Comparison of ENCODE assay signal across 8 mouse cellular contexts in genomic region chr15:82963556-82964156, GRCm38 (mm10). TPM values are rescaled to one million over a fixed set of nuclear protein-coding genes. Genes with fewer than 3 reads are reported as not detected.
DNase-seq lines count a peak whose midpoint lies in the region; ATAC-seq and TF ChIP-seq lines count a peak whose summit lies in the region.

No protein-coding gene starts in this region.

- H3K9me3 ChIP-seq in lung, embryonic 16.5 days (ENCODE audit: control insufficient read depth, low read length): no peaks in the 10 kb centered on the region
- no peaks in the 10 kb centered on the region for H3K9me3 ChIP-seq in hindbrain, embryonic 16.5 days (ENCODE audit: control insufficient read depth, low read length)
- H3K9me3 ChIP-seq in midbrain, postnatal 0 days (ENCODE audit: low read length): no peaks in the 10 kb centered on the region

- H3K4me2 ChIP-seq in lung, embryonic 16.5 days (ENCODE audit: low read depth, low read length): peak overlapping the region; percentile 83
- H3K4me2 ChIP-seq in hindbrain, embryonic 16.5 days (ENCODE audit: low read length): peak overlapping the region; percentile 75
- H3K4me2 ChIP-seq in midbrain, postnatal 0 days (ENCODE audit: low read depth, low read length, poor library complexity, severe bottlenecking): peak overlapping the region; percentile 77

- intact Hi-C loops in left cerebral cortex, postnatal 36 days (cut with DNase I): loop anchor here (10.0 kb wide), 1 partner anchor 71 kb away; the partner anchor contains the start of gene Nfam1

- peak overlapping the region; percentile 76 for H3K9ac ChIP-seq in lung, embryonic 16.5 days (ENCODE audit: low read length)
- H3K9ac ChIP-seq in hindbrain, embryonic 16.5 days (ENCODE audit: low read depth, low read length): peak overlapping the region; percentile 80
- H3K9ac ChIP-seq in midbrain, postnatal 0 days (replicated peaks; ENCODE audit: low read length, poor library complexity, severe bottlenecking): peak overlapping the region; percentile 93

- H3K4me3 ChIP-seq in lung, embryonic 16.5 days (ENCODE audit: low read length): peak overlapping the region; percentile 63
- H3K4me3 ChIP-seq in embryonic fibroblast, embryonic 13.5 days (ENCODE audit: insufficient read depth, low read length): peak overlapping the region; percentile 8; the same call in 1 of the 2 replicates
- peak overlapping the region; percentile 69 for H3K4me3 ChIP-seq in hindbrain, embryonic 16.5 days (ENCODE audit: low read length)
- peak overlapping the region; percentile 62 for H3K4me3 ChIP-seq in midbrain, postnatal 0 days (ENCODE audit: low read depth, low read length)

- under 1% methylated on average over 19 of the region's 82 CpGs for WGBS in lung, embryonic 16.5 days
- 1% methylated on average over 23 of the region's 82 CpGs for WGBS in hindbrain, embryonic 16.5 days
- under 1% methylated on average over 41 of the region's 82 CpGs for WGBS in midbrain, postnatal 0 days

- H3K27ac ChIP-seq in lung, embryonic 16.5 days (ENCODE audit: low read length): peak overlapping the region; percentile 70; the same call in 1 of the 2 replicates
- H3K27ac ChIP-seq in embryonic fibroblast, embryonic 13.5 days (ENCODE audit: insufficient read depth, low read length): no peak overlapping the region
- peak overlapping the region; percentile 85 for H3K27ac ChIP-seq in hindbrain, embryonic 16.5 days (ENCODE audit: low read depth, low read length)
- H3K27ac ChIP-seq in midbrain, postnatal 0 days (ENCODE audit: low read depth, low read length): peak overlapping the region; percentile 91

- H3K36me3 ChIP-seq in lung, embryonic 16.5 days (ENCODE audit: control insufficient read depth, insufficient read depth, low read length): no peaks in the 10 kb centered on the region
- H3K36me3 ChIP-seq in hindbrain, embryonic 16.5 days (ENCODE audit: control insufficient read depth, insufficient read depth, low read length): no peaks in the 10 kb centered on the region
- H3K36me3 ChIP-seq in midbrain, postnatal 0 days (ENCODE audit: insufficient read depth, low read length): no peaks in the 10 kb centered on the region

- H3K4me1 ChIP-seq in lung, embryonic 16.5 days (replicated peaks; ENCODE audit: control insufficient read depth, insufficient read depth, low read length): peaks cover 43% of the 10 kb centered on the region
- H3K4me1 ChIP-seq in embryonic fibroblast, embryonic 13.5 days (ENCODE audit: control insufficient read depth, insufficient read depth, low read length): 0 out of 2 replicates have a peak, but pooled peaks cover under 1% of the 10 kb centered on the region
- H3K4me1 ChIP-seq in hindbrain, embryonic 16.5 days (ENCODE audit: control insufficient read depth, insufficient read depth, low read depth, low read length): peaks cover 60% of the 10 kb centered on the region
- peaks cover 35% of the 10 kb centered on the region for H3K4me1 ChIP-seq in midbrain, postnatal 0 days (ENCODE audit: insufficient read depth, low read length)

- ATAC-seq in lung, embryonic 16.5 days (ENCODE audit: low read depth): peak; percentile 71
- peak; percentile 7; the same call in 1 of the 2 replicates for ATAC-seq in hindbrain, embryonic 16.5 days
- ATAC-seq in midbrain, postnatal 0 days (ENCODE audit: low FRiP score): peak; percentile 4; the same call in 1 of the 2 replicates
- no peak; the same call in 1 of the 2 replicates for ATAC-seq in granulocyte monocyte progenitor cell, adult 5-6 weeks (replicated peaks; ENCODE audit: poor library complexity, severe bottlenecking)

- no peak for DNase-seq in lung, postnatal 25 days (ENCODE audit: low spot score)
- peak; percentile 44 for DNase-seq in midbrain, postnatal 0 days (ENCODE audit: low spot score)
- no peak for DNase-seq in urinary bladder, postnatal 14 days (ENCODE audit: low spot score)
- DNase-seq in left cerebral cortex, postnatal 36 days (ENCODE audit: low spot score in 2 of 2): no peak

- H3K27me3 ChIP-seq in lung, embryonic 16.5 days (ENCODE audit: control insufficient read depth, insufficient read depth, low read depth, low read length): peaks cover 23% of the 10 kb centered on the region
- no peaks in the 10 kb centered on the region; the same call in none of the 2 replicates for H3K27me3 ChIP-seq in hindbrain, embryonic 16.5 days (replicated peaks; ENCODE audit: control insufficient read depth, insufficient read depth, low read length)
- no peaks in the 10 kb centered on the region for H3K27me3 ChIP-seq in midbrain, postnatal 0 days (ENCODE audit: insufficient read depth, low read length)

- TF ChIP-seq POLR2A in embryonic fibroblast, embryonic 13.5 days (IDR thresholded peaks at IDR 0.05; ENCODE audit: low read depth, low read length): no peak

- TF ChIP-seq CTCF in embryonic fibroblast, embryonic 13.5 days (IDR thresholded peaks at IDR 0.05; ENCODE audit: borderline replicate concordance, insufficient read depth, low read length): no peak
- TF ChIP-seq CTCF in midbrain, postnatal 0 days (IDR thresholded peaks at IDR 0.05): no peak

RNA-seq across cellular contexts. Expression of gene Tcf20, which starts 24.0 kb away (rescaled TPM):
- 7.2 and 7.3 TPM in 2 replicates for polyA plus RNA-seq in lung, embryonic 16.5 days (2015; fragmentation: Nextera tagmentation; extraction: Ambion mirVana)
- polyA plus RNA-seq in embryonic fibroblast, embryonic 13.5 days (2011; ENCODE audit: insufficient read length, low read depth, missing spikeins): 53.6 and 56.9 TPM in 2 replicates
- 9.3 TPM in 2 replicates for polyA plus RNA-seq in hindbrain, embryonic 16.5 days (2015; fragmentation: Nextera tagmentation; extraction: Ambion mirVana)
- total RNA-seq in midbrain, postnatal 0 days (2014; rRNA removed): 125 and 131 TPM in 2 replicates
- 10.6 and 11.8 TPM in 2 replicates for polyA plus RNA-seq in midbrain, postnatal 0 days (2015; fragmentation: Nextera tagmentation; extraction: Ambion mirVana)
- 100 to 1,000 TPM; 210 to 218 TPM for total RNA-seq in left cerebral cortex, postnatal 36 days (2021)
- 52.2 and 56.9 TPM in 2 replicates for total RNA-seq in granulocyte monocyte progenitor cell, adult 5-6 weeks (2014; fragmentation: Nextera tagmentation)
- total RNA-seq in granulocyte monocyte progenitor cell, adult 5-6 weeks (2017): 76.8 and 81.2 TPM in 2 replicates

Comparison
In these comparisons a context has a peak if more than half of its experiments do, and no peak if none do; other contexts are left out.
1. H3K4me3 ChIP-seq: peak in every context shown above with its lines; median percentile 69 in hindbrain, embryonic 16.5 days; 63 in lung, embryonic 16.5 days; 62 in midbrain, postnatal 0 days; 8 in embryonic fibroblast, embryonic 13.5 days.